Mouse (Mus musculus) brain, embryonic 14.5 days (tissue): Measurements from ENCODE around the gene Rabif. TPM values are rescaled to one million over a fixed set of nuclear protein-coding genes. Genes with fewer than 3 reads are reported as not detected.
"Not testable (repeated sequence)": the region's sequence is repeated elsewhere in the genome, so short reads cannot be mapped to it uniquely, and the experiment has no call there.

Source experiments
- DNase-seq: peaks from one replicate; pipeline ENCODE4 v3.0.0-alpha.2; 2011; ENCODE audit warnings: low read depth
- CTCF ChIP-seq: fragments of 200-500 bp; IDR thresholded peaks from 2 replicates; pipeline ENCODE4 v1.5.1; 2012; ENCODE audit warnings: inconsistent platforms, mild to moderate bottlenecking, moderate library complexity, borderline replicate concordance; ENCODE audit not compliant: insufficient read depth, insufficient read length; ENCODE audit errors: extremely low read depth
- POLR2A ChIP-seq: fragments of 200-500 bp; IDR thresholded peaks from 2 replicates; pipeline ENCODE4 v1.6.1; 2012; ENCODE audit warnings: mild to moderate bottlenecking, inconsistent platforms, borderline replicate concordance; ENCODE audit not compliant: poor library complexity, insufficient read depth, insufficient read length, severe bottlenecking; ENCODE audit errors: extremely low read depth
- polyA plus RNA-seq: library from polyadenylated mRNA; depleted of rRNA; stranded (reverse); fragments of >200 nt; gene quantifications from 2 replicates; pipeline ENCODE4 v1.2.3, GENCODE M21; 2012; rRNA removed

Gene Rabif
- 36.9 and 39.5 TPM in 2 replicates for polyA plus RNA-seq

DNA sequence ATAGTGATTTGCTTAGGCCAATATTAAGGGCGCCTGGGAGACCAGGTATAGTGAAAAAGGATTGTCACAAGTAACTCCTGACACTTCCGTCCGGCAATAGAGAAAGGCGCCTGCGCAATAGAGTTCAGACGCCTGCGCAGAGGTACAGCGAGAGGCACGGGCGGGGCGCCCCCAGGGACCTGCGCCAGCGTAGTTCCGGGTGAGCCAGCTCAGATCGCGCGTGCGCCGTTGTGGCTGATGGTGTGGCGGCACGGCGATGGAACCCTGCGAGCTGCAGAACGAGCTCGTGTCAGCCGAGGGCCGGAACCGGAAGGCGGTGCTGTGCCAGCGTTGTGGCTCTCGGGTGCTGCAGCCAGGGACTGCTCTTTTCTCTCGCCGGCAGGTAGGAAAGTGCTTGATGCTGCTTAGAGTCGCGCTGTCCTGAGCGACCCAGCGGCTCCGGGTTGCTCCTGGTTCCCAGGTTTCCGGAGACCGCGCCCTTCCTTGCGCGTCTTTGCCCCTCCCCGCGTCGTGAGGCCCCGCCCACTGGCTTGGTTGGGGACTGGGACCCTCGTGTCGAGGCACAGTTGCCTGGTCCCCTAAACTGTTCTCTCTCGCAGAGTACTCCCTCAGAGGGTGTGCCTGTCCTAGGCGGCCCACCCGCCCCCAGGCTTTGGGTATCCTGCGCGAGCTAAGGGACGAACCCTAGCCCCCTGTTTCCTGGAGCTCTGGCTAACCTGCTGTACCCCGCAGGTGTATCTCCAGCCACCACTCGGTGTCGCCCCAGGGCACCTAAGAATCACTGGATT, at the start of gene Rabif:
Gene Rabif, plus strand, starts transcription at position 221 of the 788 bp plus-strand sequence.
- DNase-seq, result peak; percentile 99

DNA sequence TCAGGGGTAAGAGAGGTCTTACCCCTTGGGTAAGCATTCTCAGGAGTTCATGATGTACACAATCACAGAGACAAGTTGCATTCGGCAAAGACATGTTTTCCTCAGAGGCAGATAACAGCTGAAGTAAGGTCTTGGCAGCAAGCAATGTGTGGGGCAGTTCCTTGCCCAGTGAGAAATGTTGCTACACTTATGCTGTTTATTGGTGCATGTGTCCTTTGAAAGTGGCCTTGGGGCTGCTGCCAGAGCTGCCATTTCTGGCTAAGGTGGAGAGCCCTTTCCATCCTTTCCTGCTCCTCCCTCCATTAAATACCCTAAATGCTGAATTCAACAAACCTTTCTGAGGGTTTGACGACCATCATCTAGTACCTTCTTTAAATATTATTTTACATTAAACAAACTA, 49.0 kb upstream of the Rabif start:
- DNase-seq, result no peak
- TF ChIP-seq POLR2A, result no peak
- TF ChIP-seq CTCF, result no peak

More for the DNA sequence above, at the start of gene Rabif:
- peak; percentile 52; the same call in 1 of the 2 replicates for TF ChIP-seq CTCF
- peak; percentile 72; the same call in 1 of the 2 replicates for TF ChIP-seq POLR2A

DNA sequence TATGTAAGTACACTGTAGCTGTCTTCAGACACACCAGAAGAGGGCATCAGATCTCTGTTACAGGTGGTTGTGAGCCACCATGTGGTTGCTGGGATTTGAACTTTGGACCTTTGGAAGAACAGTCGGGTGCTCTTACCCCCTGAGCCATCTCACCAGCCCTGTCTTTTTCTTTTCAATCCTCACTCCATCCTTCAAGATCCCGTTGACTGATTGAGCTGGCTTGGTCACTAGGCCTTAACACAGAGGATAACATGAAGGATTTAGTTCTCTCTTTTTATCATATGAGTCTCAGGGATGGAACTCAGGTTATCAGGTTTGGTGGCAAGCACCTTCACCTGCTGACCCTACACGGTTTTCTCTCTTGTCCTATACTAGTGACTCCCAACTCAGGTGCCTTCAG, 45.9 kb upstream of the Rabif start:
- DNase-seq, result not testable (repeated sequence)

GRCm38 (mm10) chr1:134450201-134450600, 44.2 kb upstream of the Rabif start:
- TF ChIP-seq POLR2A (no peak), CTCF (no peak)

DNA sequence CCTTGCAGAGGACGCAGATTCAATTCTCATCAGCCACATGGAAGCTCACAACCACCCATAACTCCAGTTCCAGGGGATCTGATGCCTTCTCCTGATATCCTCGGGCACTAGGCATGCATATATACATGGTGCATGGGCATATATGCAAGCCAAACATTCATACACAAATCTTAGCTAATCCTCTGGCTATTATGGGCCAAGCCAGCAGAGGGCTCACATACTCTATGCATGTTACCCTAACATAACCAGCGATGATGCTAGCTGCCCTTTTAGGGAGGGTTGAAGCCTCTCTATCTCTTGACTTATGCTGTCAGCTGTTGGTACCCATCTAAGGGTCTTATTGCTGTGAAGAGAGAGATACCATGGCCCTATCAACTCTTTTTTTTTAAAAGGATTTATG, 43.5 kb upstream of the Rabif start:
- TF ChIP-seq CTCF (peak; percentile 61; the same call in 1 of the 2 replicates), POLR2A (no peak)
- DNase-seq, result peak; percentile 44

More at GRCm38 (mm10) chr1:134450201-134450600, 44.2 kb upstream of the Rabif start:
- DNase-seq, result no peak

DNA sequence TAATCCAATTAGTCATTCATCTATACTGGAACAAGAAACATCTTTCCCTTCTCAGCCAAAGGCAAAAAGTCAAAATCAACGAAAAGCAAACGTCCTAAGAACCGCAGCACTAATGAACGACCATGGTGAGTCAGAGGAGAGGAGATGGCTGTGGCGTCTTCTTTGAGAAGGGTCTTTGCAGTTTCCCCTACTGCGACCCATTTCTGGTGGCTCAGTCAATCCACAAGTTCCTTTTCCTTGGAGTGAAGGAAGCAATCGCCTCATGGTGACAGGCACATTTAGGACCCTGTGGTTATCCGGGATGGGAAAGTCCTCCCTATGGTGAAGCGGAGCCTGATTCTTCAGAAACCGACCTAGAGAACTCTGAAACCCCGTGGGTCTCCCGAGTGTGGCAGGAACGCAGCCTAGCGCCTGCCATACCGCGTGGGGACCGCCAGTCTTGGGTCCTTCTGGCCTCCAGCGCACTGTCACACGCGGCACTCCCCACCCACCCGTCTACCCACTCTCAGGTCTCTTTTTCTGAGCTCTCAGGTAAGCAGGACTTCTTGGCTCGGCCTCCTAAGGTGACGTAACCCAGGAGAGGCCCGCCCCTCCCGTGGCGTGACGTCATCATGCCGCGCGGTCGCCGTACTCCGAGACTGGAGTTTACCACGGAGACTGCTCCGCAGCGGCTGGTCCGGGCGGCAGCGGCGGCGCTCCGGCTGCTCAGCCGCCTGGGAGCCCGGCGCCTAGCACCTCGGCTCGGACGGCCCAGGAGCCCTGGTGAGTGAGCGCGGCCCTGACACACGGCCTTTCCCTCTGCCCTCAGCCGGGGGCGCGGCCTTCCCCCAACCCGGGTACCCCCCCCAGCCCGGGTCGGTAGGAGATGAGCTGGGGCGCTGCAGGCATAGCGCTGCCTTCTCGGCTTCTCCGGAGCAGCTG, 39.3 kb upstream of the Rabif start, which contains the start of gene Klhl12:
Gene Klhl12, plus strand, starts transcription at position 628 of the 921 bp plus-strand sequence.
- TF ChIP-seq POLR2A, result peak; percentile 79
- TF ChIP-seq CTCF, result peak; percentile 29; the same call in 1 of the 2 replicates

DNA sequence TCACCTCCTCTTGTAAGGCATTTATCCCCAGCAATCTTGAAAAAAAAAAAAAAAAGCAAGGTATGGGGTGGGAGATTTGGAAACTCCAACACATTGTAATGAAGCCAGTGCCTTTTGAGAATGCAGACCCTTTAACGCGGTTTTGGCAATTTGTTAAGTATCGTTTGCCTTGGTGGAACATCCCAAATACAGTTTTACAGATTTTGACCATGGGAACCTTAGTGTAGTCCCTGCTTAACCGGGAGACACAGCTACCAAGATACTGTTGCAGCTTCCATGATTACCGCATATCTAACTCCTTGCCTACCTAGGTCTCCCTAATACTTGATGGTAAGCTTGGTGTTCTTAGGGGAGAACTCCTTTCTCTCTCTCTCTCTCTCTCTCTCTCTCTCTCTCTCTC, 38.4 kb upstream of the Rabif start:
- no peak for DNase-seq
- no peak for TF ChIP-seq CTCF

More for the DNA sequence above, 39.3 kb upstream of the Rabif start, which contains the start of gene Klhl12:
- DNase-seq, result peak; percentile 97

DNA sequence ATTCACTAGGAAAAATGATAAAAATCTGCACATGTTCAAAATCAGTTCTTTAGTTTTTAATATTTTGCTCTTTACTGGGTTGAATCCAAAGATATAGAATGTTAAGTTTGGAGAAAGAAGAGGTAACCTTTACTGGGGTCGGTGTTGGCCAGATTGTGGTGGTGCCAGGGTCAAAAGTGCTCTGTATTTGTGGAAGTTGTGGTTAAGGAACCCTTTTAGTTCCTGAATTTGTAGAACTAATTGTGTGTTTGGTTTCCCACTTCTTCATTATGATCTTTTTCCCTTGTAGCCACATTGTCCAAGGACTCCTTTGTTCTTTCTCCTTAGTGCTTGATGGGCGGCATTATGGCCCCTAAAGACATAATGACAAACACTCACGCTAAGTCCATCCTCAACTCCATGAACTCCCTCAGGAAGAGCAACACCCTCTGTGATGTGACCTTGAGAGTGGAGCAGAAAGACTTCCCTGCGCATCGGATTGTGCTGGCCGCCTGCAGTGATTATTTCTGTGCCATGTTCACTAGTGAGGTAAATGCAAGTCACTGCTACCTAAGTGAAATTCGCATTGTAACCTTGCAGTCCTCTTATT, 36.2 kb upstream of the Rabif start:
- DNase-seq, result no peak
- TF ChIP-seq POLR2A, result no peak
- no peak for TF ChIP-seq CTCF

GRCm38 (mm10) chr1:134460294-134461284, 33.9 kb upstream of the Rabif start:
- no peak for DNase-seq
- TF ChIP-seq POLR2A (no peak), CTCF (no peak)

GRCm38 (mm10) chr1:134484623-134485022, 9.8 kb upstream of the Rabif start:
- no peak for DNase-seq
- no peak for TF ChIP-seq POLR2A
- no peak for TF ChIP-seq CTCF
